Mouse (Mus musculus) brain, embryonic 14.5 days (tissue): ENCODE data around the gene Macrod2.

Experiments used
- CTCF ChIP-seq: fragments of 200-500 bp; IDR thresholded peaks from 2 replicates; pipeline ENCODE4 v1.5.1; 2012; ENCODE audit warnings: inconsistent platforms, mild to moderate bottlenecking, moderate library complexity, borderline replicate concordance; ENCODE audit not compliant: insufficient read depth, insufficient read length; ENCODE audit errors: extremely low read depth
- POLR2A ChIP-seq: fragments of 200-500 bp; IDR thresholded peaks from 2 replicates; pipeline ENCODE4 v1.6.1; 2012; ENCODE audit warnings: mild to moderate bottlenecking, inconsistent platforms, borderline replicate concordance; ENCODE audit not compliant: poor library complexity, insufficient read depth, insufficient read length, severe bottlenecking; ENCODE audit errors: extremely low read depth

- TF ChIP-seq CTCF (no peak), POLR2A (no peak)
Observed at GRCm38 (mm10) chr2:142349805-142350204, 1954.7 kb downstream of the Macrod2 start.
